ENCODE assay signal across 25 mouse cellular contexts in genomic region chr10:52398715-52399114, GRCm38 (mm10). TPM values are rescaled to one million over a fixed set of nuclear protein-coding genes. Genes with fewer than 3 reads are reported as not detected.
"Had no signal": no experiment of that assay in that cellular context is flagged by ENCODE, and none has a peak within 500 bp of the region (broad histone marks: within the 10 kb centered on the region; RNA-seq: fewer than 3 reads in every experiment).

No protein-coding gene starts in this region.

- H3K4me2 ChIP-seq: lung, embryonic 14.5 days; midbrain, embryonic 12.5 days; neural tube, embryonic 12.5 days had no signal

- H3K4me3 ChIP-seq: midbrain, embryonic 10.5 days; midbrain, embryonic 12.5 days; neural tube, embryonic 12.5 days had no signal

- DNase-seq: lung, adult 18-20 months; lung, embryonic 14.5 days; lung, postnatal 10 days; lung, postnatal 4 days; midbrain, embryonic 14.5 days; right cerebral cortex, postnatal 25 days; right cerebral cortex, postnatal 4 days; spleen, adult 18-20 months; thymus, adult 18-20 months; thymus, postnatal 14 days; thymus, postnatal 36 days had no signal

- H3K36me3 ChIP-seq: midbrain, embryonic 10.5 days; midbrain, embryonic 12.5 days; neural tube, embryonic 12.5 days had no signal

- H3K27me3 ChIP-seq: midbrain, embryonic 12.5 days; neural tube, embryonic 12.5 days had no signal

RNA-seq across cellular contexts. Expression of gene Nepn, which starts 9.9 kb away (rescaled TPM):
- total RNA-seq: megakaryocyte, adult 5-6 weeks; megakaryocyte-erythroid progenitor cell, adult 5-6 weeks; neutrophil, adult 5-6 weeks had no signal
- polyA plus RNA-seq: lung, embryonic 14.5 days; lung, embryonic 16.5 days; midbrain, embryonic 10.5 days; midbrain, embryonic 12.5 days; midbrain, embryonic 14.5 days; midbrain, embryonic 16.5 days; neural tube, embryonic 12.5 days; neural tube, embryonic 14.5 days; small intestine, adult 2 months had no signal

RNA-seq across cellular contexts. Expression of gene Gm26741, which starts 40.1 kb away (rescaled TPM):
- total RNA-seq: megakaryocyte, adult 5-6 weeks; megakaryocyte-erythroid progenitor cell, adult 5-6 weeks; neutrophil, adult 5-6 weeks had no signal
- polyA plus RNA-seq: liver, embryonic 16.5 days; lung, embryonic 14.5 days; lung, embryonic 16.5 days; midbrain, embryonic 10.5 days; midbrain, embryonic 12.5 days; midbrain, embryonic 14.5 days; midbrain, embryonic 16.5 days; neural tube, embryonic 12.5 days; neural tube, embryonic 14.5 days; small intestine, adult 2 months; stomach, embryonic 14.5 days; stomach, embryonic 16.5 days; thymus, postnatal 0 days had no signal
